Mouse (Mus musculus) liver, embryonic 14.5 days (tissue): ENCODE measurements around the gene N4bp3. TPM values are rescaled to one million over a fixed set of nuclear protein-coding genes. Genes with fewer than 3 reads are reported as not detected.

Source experiments
- ATAC-seq: fragments of 200-750 bp; cut with Nextera tagmentation; 2 replicates; pipeline ENCODE4 v1.8.0; 2017; ENCODE audit warnings: moderate number of reproducible peaks, mild to moderate bottlenecking, moderate library complexity; ENCODE audit not compliant: insufficient read depth
- DNase-seq, 3 experiments: peaks; one replicate each; pipeline ENCODE4 v3.0.0-alpha.2; 2012 to 2013; ENCODE audit warnings: low read depth in 3 of 3, low spot score in 3 of 3
- H3K27ac ChIP-seq: fragments of 300-500 bp; sonication (generic); 2 replicates; pipeline ENCODE4 v1.5.1; 2014; ENCODE audit warnings: moderate library complexity, mild to moderate bottlenecking, control low read depth, inconsistent platforms
- H3K27me3 ChIP-seq: fragments of 300-500 bp; sonication (generic); 2 replicates; pipeline ENCODE4 v1.6.1; 2014; ENCODE audit warnings: mild to moderate bottlenecking, low read length, moderate library complexity; ENCODE audit not compliant: control insufficient read depth, insufficient read depth
- H3K36me3 ChIP-seq: fragments of 300-500 bp; sonication (generic); replicated peaks from 2 replicates; pipeline ENCODE4 v1.6.1; 2014; ENCODE audit warnings: low read depth; ENCODE audit not compliant: control insufficient read depth, insufficient read depth
- H3K4me1 ChIP-seq, 2 experiments: fragments of 200-500 bp in 1 of 2; fragments of 300-500 bp in 1 of 2; sonication (generic) in 1 of 2; replicated peaks; 2 replicates each; pipeline ENCODE4 v1.6.1; 2012 to 2014; ENCODE audit warnings: antibody characterized with exemption in 1 of 2, inconsistent platforms in 1 of 2, low read length in 1 of 2; ENCODE audit not compliant: control insufficient read depth in 2 of 2, insufficient read depth in 2 of 2
- H3K4me2 ChIP-seq: fragments of 300-500 bp; sonication (generic); 2 replicates; pipeline ENCODE4 v1.6.1; 2014; ENCODE audit warnings: low read depth, mild to moderate bottlenecking, control low read depth, moderate library complexity
- H3K4me3 ChIP-seq, 2 experiments: fragments of 200-500 bp in 1 of 2; fragments of 300-500 bp in 1 of 2; sonication (generic) in 1 of 2; 2 replicates each; pipeline ENCODE4 v1.5.1; 2012 to 2014; ENCODE audit warnings: low read depth in 2 of 2, low read length in 2 of 2, mild to moderate bottlenecking in 2 of 2, control low read depth in 1 of 2, inconsistent platforms in 1 of 2, moderate library complexity in 1 of 2; ENCODE audit not compliant: insufficient read depth in 1 of 2
- H3K9ac ChIP-seq: fragments of 300-500 bp; sonication (generic); replicated peaks from 2 replicates; pipeline ENCODE4 v1.6.1; 2014; ENCODE audit warnings: mild to moderate bottlenecking, control low read depth, moderate library complexity
- H3K9me3 ChIP-seq: fragments of 300-500 bp; sonication (generic); 2 replicates; pipeline ENCODE4 v1.6.1; 2016; ENCODE audit warnings: low read length, mixed read lengths; ENCODE audit not compliant: control insufficient read depth
- CTCF ChIP-seq: IDR thresholded peaks from 2 replicates; pipeline ENCODE4 v1.5.1; 2016; ENCODE audit warnings: antibody characterized with exemption, low read depth, control low read depth
- EP300 ChIP-seq: IDR thresholded peaks from 2 replicates; pipeline ENCODE4 v1.6.1; 2016; ENCODE audit warnings: antibody characterized with exemption, low read depth
- WGBS: fragments of 180-500 bp; shearing (Covaris S2); extraction: QIAGEN DNeasy Blood & Tissue Kit; methylation state at CpG from one replicate; pipeline ENCODE4 v1.1.7; 2014; ENCODE audit not compliant: insufficient replicate concordance; 5-methylcytosine and 5-hydroxymethylcytosine counted together
- polyA plus RNA-seq, 2 experiments: library from polyadenylated mRNA; depleted of rRNA in 1 of 2; stranded (reverse) in 1 of 2; unstranded in 1 of 2; fragments of >200 nt; fragmentation: Nextera tagmentation in 1 of 2; extraction: Ambion mirVana in 1 of 2; gene quantifications; 2 replicates each; pipeline versions ENCODE4 v1.2.1 to v1.2.3; 2012 to 2014

The N4bp3 gene
- polyA plus RNA-seq, 2 experiments: 1.2 to 1.7 TPM

DNA sequence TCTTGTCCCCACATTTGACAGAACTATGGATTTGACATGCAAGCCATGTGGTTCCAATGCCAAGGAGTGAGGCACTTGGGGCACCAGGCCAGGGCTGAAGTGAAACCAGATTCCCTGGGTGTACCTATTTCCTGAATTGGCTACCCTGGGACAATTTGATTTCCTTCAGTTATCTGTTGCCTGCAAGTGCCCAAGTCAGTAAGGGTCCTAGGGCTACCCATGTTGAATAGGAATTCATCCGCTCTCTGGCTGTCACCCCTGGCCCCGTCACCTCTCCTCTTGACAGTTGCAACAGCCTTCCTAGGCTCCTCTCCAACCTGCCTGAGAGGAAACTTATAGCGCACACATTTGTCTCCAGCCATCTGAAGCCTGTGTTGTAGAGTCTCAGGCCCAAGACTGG, 4.2 kb upstream of the N4bp3 start:
- WGBS: 81% methylated on average over 3 of the region's 3 CpGs
- Histone ChIP-seq H3K4me1 (peaks cover 0 to 10% of the 10 kb centered on the region in 2 experiments; a peak in 2 of 4 replicates), H3K4me3 (no peak overlapping the region), H3K36me3 (no peaks in the 10 kb centered on the region), H3K9ac (no peak overlapping the region), H3K27me3 (peaks cover 20% of the 10 kb centered on the region), H3K4me2 (no peak overlapping the region), H3K27ac (no peak overlapping the region), H3K9me3 (no peaks in the 10 kb centered on the region)
- ATAC-seq (no peak), DNase-seq (no peak)
- TF ChIP-seq EP300 (no peak), CTCF (no peak)

- H3K27me3 ChIP-seq: peaks cover 26% of the 10 kb centered on the region
- no peak for TF ChIP-seq CTCF
- no peak for TF ChIP-seq EP300
- H3K4me2 ChIP-seq: no peak overlapping the region
- ATAC-seq (no peak), DNase-seq (no peak)
- no peaks in the 10 kb centered on the region for H3K36me3 ChIP-seq
- peaks cover 0 to 7% of the 10 kb centered on the region in 2 experiments; a peak in 1 of 4 replicates for H3K4me1 ChIP-seq
- H3K4me3 ChIP-seq: no peak overlapping the region
- WGBS: 55% methylated on average over 6 of the region's 6 CpGs
- H3K27ac ChIP-seq: no peak overlapping the region
- H3K9me3 ChIP-seq: no peaks in the 10 kb centered on the region
- no peak overlapping the region for H3K9ac ChIP-seq
These were observed 3.1 kb upstream of the N4bp3 start for GRCm38 (mm10) chr11:51653736-51654135.

DNA sequence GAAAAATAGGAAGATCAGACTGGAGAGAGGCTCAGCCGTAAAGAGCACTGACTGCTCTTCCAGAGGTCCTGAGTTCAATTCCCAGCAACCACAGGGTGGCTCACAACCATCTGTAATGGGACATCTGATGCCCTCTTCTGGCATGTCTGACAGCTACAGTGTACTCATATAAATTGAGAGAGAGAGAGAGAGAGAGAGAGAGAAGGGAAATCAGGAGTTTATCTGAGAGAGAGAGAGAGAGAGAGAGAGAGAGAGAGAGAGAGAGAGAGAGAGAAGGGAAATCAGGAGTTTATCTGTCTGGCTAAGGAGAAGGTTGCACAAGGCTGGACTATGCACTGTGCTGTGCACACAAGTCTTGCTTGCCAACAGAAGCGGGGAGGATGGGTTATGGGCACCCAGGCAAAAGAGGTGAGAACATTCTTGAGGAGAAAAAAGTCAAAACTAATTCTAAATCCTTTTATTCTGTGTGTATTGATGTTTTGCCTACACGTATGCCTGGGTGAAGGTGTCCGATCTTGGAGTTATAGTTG, 2.3 kb upstream of the N4bp3 start:
- DNase-seq: no peak
- Histone ChIP-seq H3K4me1 (0 out of 4 replicates have a peak, but pooled peaks cover 0 to 2% of the 10 kb centered on the region in 2 experiments), H3K27me3 (peaks cover 26% of the 10 kb centered on the region), H3K4me2 (no peak overlapping the region), H3K36me3 (no peaks in the 10 kb centered on the region), H3K9ac (no peak overlapping the region), H3K4me3 (no peak overlapping the region), H3K27ac (no peak overlapping the region), H3K9me3 (no peaks in the 10 kb centered on the region)
- no peak for ATAC-seq
- TF ChIP-seq CTCF: peak; percentile 11; the same call in 1 of the 2 replicates
- no peak for TF ChIP-seq EP300
- WGBS: 66% methylated on average over 4 of the region's 4 CpGs

DNA sequence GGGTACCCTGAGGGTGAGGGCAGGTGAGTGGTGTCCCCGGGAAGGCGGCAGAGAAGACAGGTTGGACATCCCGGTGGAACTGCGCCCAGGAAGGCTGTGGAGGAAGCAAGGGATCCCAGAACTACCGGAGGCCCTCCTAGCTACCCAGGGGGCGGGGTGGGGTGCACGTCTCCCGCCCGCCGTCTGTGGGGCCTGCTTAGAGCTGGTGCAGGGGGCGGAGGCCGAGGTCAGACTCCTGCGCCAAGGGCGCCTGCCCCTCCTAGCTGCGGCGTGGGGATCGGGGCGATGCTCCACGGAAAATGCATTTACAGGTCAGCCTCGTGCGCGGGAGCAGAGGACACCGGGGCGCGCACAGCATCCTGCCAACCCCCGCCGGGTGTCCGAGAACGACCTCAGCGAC, 381 bp downstream of the N4bp3 start:
- Histone ChIP-seq H3K27ac (no peak overlapping the region), H3K4me1 (0 out of 4 replicates have a peak, but pooled peaks cover 0 to 2% of the 10 kb centered on the region in 2 experiments), H3K27me3 (peaks cover 26% of the 10 kb centered on the region), H3K4me3 (peak overlapping the region; percentile 54 to 58), H3K9me3 (no peaks in the 10 kb centered on the region), H3K9ac (0 out of 2 replicates have a peak overlapping the region, but pooled peaks have one; percentile 15), H3K4me2 (peak overlapping the region; percentile 69), H3K36me3 (no peaks in the 10 kb centered on the region)
- TF ChIP-seq CTCF (no peak), EP300 (no peak)
- ATAC-seq: no peak
- DNase-seq: no peak
- under 1% methylated on average over 30 of the region's 30 CpGs for WGBS

GRCm38 (mm10) chr11:51649889-51650199, 798 bp downstream of the N4bp3 start:
- Histone ChIP-seq H3K27ac (no peak overlapping the region), H3K4me2 (peak overlapping the region; percentile 69), H3K4me3 (peak overlapping the region; percentile 54 to 58), H3K9me3 (no peaks in the 10 kb centered on the region), H3K9ac (no peak overlapping the region; the same call in 1 of the 2 replicates), H3K36me3 (no peaks in the 10 kb centered on the region), H3K4me1 (0 out of 4 replicates have a peak, but pooled peaks cover 0 to 2% of the 10 kb centered on the region in 2 experiments), H3K27me3 (peaks cover 26% of the 10 kb centered on the region)
- 2% methylated on average over 7 of the region's 7 CpGs for WGBS
- DNase-seq: no peak
- no peak for ATAC-seq
- TF ChIP-seq CTCF: no peak
